Mouse (Mus musculus) small intestine, adult 2 months (tissue): ENCODE data around the gene Fgd3.

Experiments used
- CTCF ChIP-seq: fragments of 200-500 bp; IDR thresholded peaks from 2 replicates; pipeline ENCODE4 v1.5.1; 2012; ENCODE audit warnings: low read depth, mild to moderate bottlenecking, control low read depth, inconsistent platforms, low read length, moderate library complexity, mixed read lengths; ENCODE audit not compliant: insufficient replicate concordance, insufficient read length; ENCODE audit errors: extremely low read depth
- POLR2A ChIP-seq: fragments of 200-500 bp; IDR thresholded peaks from 2 replicates; pipeline ENCODE4 v1.6.1; 2012; ENCODE audit warnings: low read depth, mild to moderate bottlenecking, control low read depth, inconsistent platforms, low read length, moderate library complexity

- no peak for TF ChIP-seq CTCF
- no peak for TF ChIP-seq POLR2A
These were observed 6.4 kb upstream of the Fgd3 start for GRCm38 (mm10) chr13:49326246-49327206.
